Mouse (Mus musculus) neutrophil, adult 5-6 weeks (primary cell): ENCODE measurements around the gene Fam136a. TPM values are rescaled to one million over a fixed set of nuclear protein-coding genes. Genes with fewer than 3 reads are reported as not detected.

Experiments
- total RNA-seq: library from RNA; stranded (forward); fragments of 200-1000 nt; gene quantifications from 2 replicates; pipeline ENCODE4 v1.2.3, GENCODE M21; 2017

Gene Fam136a
- total RNA-seq, 1 experiment from 2014 or later: 23.0 TPM

Other genes starting within 250 kb of the Fam136a start
- 1.3 TPM in 1 of 2 replicates, not detected in the other for gene Tgfa, start 170.4 kb upstream of the Fam136a start, total RNA-seq
- 30.7 and 39.0 TPM in 2 replicates for gene Snrpg, start 5.7 kb downstream of the Fam136a start, total RNA-seq
- gene Pcyox1, start 31.5 kb downstream of the Fam136a start, total RNA-seq: 14.5 and 15.2 TPM in 2 replicates
- gene Tia1, start 38.6 kb downstream of the Fam136a start, total RNA-seq: 146 and 162 TPM in 2 replicates
- 1.2 TPM in 1 of 2 replicates, not detected in the other for gene Gm44790, start 61.0 kb downstream of the Fam136a start, total RNA-seq
- 46.2 and 53.4 TPM in 2 replicates for gene C87436, start 72.7 kb downstream of the Fam136a start, total RNA-seq
- gene Pcbp1, start 160.7 kb downstream of the Fam136a start, total RNA-seq: 35.6 and 38.3 TPM in 2 replicates